Mouse (Mus musculus) central nervous system, embryonic 14 days (tissue): ENCODE results near the gene Nsun5. TPM values are rescaled to one million over a fixed set of nuclear protein-coding genes. Genes with fewer than 3 reads are reported as not detected.

Source experiments
- polyA plus RNA-seq: library from polyadenylated mRNA; depleted of rRNA; stranded (reverse); fragments of >200 nt; gene quantifications from 2 replicates; pipeline ENCODE4 v1.2.3, GENCODE M21; 2012; rRNA removed

Nsun5 gene
- polyA plus RNA-seq: 46.8 and 47.4 TPM in 2 replicates

DNA sequence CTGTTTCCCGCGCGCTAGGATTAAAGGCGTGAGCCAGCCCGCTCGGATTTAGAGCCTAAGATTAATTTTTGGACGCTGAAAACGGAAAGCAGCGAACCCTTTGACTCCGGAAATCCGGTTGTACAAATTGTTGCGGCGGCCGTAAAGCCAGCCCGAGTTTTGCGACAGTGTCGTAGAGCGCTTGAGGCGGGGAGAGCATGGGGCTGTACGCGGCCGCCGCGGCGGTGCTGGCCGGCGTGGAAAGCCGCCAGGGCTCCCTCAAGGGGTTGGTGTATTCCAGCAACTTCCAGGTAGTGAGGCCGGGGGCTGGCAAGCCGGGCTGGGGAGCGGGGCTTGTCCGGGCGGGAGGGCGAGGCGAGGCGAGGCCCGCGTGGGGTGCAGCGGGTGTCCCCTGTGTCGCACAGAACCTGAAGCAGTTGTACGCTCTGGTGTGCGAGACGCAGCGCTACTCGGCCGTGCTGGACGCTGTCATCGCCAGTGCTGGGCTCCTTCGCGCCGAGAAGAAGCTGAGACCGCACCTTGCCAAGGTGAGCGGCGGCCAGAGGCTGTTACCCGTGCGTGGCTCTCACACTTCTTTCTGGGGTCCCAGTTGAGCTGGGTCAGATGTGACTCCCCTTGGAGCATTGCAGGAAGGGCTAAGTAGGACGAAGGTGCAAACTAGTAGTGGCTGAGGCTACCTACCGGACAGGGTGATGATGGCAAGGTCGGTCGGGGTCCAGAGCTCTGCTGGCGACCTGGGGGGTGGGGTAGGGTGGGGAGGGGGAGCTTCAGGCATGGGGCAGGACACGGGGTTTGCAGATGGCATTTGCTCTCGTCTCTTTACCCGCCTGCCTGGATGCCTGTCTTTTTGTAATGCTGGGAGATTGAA is at the start of gene Nsun5:
Nsun5 (plus strand) TSS at position 167 of the 868 bp plus-strand sequence.

DNA sequence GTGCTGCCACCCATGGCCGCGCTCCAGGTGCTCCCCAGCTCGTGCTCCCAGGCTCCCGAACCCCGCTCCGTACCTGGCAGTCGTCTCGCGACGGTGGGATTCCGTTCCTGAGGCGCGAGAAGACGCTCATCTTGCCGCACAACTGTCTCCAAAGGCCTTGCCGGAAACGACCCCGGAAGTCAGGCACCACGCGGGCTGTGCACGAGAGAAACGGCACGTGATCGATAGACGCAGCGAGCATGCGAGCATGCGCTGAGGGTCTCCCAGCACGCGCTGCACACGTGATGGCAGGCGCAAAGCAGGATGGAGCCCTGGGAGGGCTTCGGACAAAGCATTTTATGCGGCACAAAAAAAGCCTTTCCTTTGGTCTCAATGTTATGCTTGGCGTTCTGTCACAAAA is 19.9 kb upstream of the Nsun5 start, which contains the start of gene Fkbp6:
Fkbp6 (minus strand) TSS at position 183 of the 400 bp plus-strand sequence.

DNA sequence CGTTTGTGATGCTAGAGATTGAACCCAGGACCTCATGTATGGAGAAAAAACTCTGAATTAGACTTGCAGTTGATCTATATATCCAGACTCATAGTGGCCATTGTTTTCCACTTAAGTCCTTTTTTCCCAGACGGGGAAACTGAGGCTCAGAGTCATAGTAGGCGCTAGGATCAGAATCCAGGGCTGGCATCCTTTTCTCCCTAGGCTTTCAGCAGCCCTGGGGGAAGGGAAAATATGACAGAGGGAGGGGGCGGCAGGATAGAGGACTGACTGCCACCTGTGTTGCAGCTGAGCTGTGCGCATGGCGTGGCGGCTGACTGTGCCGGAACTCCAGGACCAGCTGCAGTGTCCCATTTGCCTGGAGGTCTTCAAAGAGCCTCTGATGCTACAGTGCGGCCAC is 16.8 kb upstream of the Nsun5 start, which contains the start of gene Trim50:
Trim50 (plus strand) TSS at position 301 of the 400 bp plus-strand sequence.

DNA sequence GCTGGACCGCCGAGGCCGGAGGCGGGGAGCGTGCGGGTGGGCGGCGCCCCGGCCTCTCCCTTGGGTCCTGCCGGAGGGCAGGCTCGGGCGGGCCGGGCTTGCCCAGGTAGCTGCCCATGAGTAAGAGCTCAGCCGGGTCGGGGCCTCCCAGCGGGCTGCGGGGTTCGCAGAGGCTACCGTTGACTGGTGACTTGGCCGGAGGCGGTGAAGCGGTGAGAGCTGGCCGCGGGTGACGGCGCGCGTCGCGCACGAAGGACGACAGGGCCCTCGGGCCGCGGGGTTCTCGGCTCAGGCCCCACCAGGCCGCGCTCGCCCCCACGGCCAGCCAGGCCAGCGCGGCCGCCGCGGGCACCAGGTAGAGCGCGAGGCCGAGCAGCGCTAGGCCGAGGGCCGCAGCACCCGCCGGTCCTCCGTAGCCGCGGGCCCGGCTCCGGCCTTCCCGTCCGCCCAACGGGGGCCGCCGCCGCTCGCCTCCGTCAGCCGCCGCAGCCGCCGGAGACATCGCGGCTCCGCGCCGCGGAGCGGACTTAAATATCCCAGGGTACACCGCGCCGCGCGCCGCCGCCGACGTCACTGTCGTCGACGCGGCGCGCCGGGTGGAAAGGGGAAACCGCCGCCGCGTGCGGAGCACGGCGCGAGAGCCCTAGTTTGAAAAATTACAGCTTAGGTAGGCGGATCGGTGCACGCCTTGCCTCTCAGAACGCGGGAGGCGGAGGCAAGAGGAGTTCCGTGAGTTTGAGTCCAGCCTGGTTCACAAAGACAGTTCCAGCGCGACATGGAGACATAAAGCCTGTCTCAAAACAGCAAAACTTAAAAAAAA is 24.5 kb downstream of the Nsun5 start, which contains the start of gene Pom121:
Pom121 (minus strand) TSS at position 543 of the 820 bp plus-strand sequence.

Other genes with a start within 250 kb of the Nsun5 start
- 13.2 and 14.3 TPM in 2 replicates for gene Tbl2, start 220.3 kb upstream of the Nsun5 start, polyA plus RNA-seq
- gene Bcl7b, start 201.7 kb upstream of the Nsun5 start, polyA plus RNA-seq: 23.7 and 26.0 TPM in 2 replicates
- 71.9 and 76.5 TPM in 2 replicates for gene Baz1b, start 182.7 kb upstream of the Nsun5 start, polyA plus RNA-seq
- 18.2 and 21.5 TPM in 2 replicates for gene Fzd9, start 118.7 kb upstream of the Nsun5 start, polyA plus RNA-seq
- gene Fkbp6, start 19.9 kb upstream of the Nsun5 start, polyA plus RNA-seq: 0.14 and 0.24 TPM in 2 replicates
- gene Trim50, start 16.7 kb upstream of the Nsun5 start, polyA plus RNA-seq: 0.04 TPM in 1 of 2 replicates, not detected in the other
- 25.7 and 31.4 TPM in 2 replicates for gene Pom121, start 24.6 kb downstream of the Nsun5 start, polyA plus RNA-seq
- gene Hip1, start 175.2 kb downstream of the Nsun5 start, polyA plus RNA-seq: 39.5 and 45.0 TPM in 2 replicates
- not detected in 2 replicates for gene Ccl26, start 193.6 kb downstream of the Nsun5 start, polyA plus RNA-seq
- gene Ccl24, start 203.1 kb downstream of the Nsun5 start, polyA plus RNA-seq: 3.6 and 4.4 TPM in 2 replicates